Mouse (Mus musculus) adrenal gland, adult 2 months (tissue): Measurements from ENCODE around the gene Rps6ka2. TPM values are rescaled to one million over a fixed set of nuclear protein-coding genes. Genes with fewer than 3 reads are reported as not detected.

ENCODE experiments used
- DNase-seq: peaks from one replicate; pipeline ENCODE4 v3.0.0; 2021
- polyA plus RNA-seq: library from polyadenylated mRNA; depleted of rRNA; stranded (reverse); fragments of >200 nt; gene quantifications from 2 replicates; pipeline ENCODE4 v1.2.3, GENCODE M21; 2012
- total RNA-seq, 2 experiments: library from RNA; stranded (reverse); gene quantifications; 2 replicates each; pipeline ENCODE4 v1.2.3; 2021

The Rps6ka2 gene
- total and polyA plus RNA-seq, 3 experiments = 7.6 to 18.2 (median 10.6) TPM

DNA sequence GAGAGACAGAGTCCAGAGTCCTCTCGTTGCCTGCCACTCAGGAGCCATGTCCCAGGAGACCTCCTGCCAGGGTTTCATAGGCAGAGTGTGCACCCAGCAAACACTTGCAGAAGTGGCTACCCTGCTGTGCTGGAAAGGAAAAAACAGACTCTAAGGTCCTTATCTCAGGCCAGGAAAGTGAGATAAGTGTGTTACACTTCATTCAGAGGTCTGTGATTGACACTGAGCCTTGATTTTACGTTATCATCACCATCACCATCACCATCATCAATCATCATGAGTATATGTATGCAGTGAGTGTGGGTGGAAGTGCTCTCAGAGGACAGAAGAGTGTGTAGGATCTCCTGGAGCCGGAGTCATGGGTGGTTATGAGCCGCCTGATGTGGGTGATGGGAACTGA lies 51.4 kb downstream of the Rps6ka2 start:
- no peak for DNase-seq

- no peak for DNase-seq
Measured at GRCm38 (mm10) chr17:7222198-7222597, 52.3 kb downstream of the Rps6ka2 start.

GRCm38 (mm10) chr17:7228545-7228944 lies 58.6 kb downstream of the Rps6ka2 start:
- DNase-seq = no peak

- DNase-seq = no peak
Measured at GRCm38 (mm10) chr17:7231312-7231711, 61.4 kb downstream of the Rps6ka2 start.

DNA sequence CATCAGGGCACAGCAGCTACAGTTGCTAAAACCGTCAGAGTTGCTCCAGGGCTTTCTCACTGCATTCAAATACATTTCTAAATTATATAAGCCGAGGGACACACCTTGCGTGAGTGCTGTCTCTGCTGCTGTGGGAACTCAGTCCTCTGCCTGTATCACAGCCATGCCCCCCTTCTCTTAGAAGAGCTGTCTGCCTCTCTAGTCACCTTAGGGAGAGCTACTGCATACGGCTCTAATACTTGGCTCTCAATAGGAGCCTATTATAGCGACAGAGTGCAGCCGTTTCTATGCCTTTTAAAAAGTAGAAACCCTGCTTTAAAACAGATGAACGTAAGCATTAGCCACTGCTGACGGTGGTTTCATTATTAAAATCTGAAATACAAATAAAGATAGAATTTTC lies 61.9 kb downstream of the Rps6ka2 start:
- no peak for DNase-seq

- no peak for DNase-seq
Measured at GRCm38 (mm10) chr17:7232400-7232799, 62.5 kb downstream of the Rps6ka2 start.

DNA sequence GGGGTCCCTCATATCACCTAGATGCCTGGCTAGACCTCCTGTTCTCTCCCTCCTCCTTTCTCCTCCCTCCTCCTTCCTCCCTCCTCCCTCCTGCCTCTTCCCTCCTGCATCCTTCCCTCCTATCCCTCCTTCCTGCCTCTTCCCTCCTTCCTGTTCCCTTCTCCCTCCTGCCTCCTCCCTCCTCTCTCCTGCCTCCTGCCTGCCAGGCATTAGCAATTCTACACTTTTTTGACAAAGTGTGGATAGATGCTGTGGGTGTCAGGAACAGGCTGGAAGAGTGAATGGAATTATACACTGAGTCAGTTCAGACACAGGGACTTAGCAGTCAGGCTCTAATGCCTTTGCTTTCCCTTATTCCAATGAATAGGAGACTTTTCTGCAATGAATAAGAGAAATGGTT lies 63.3 kb downstream of the Rps6ka2 start:
- no peak for DNase-seq

GRCm38 (mm10) chr17:7237706-7238105 lies 67.8 kb downstream of the Rps6ka2 start:
- no peak for DNase-seq

GRCm38 (mm10) chr17:7238766-7239165 lies 68.9 kb downstream of the Rps6ka2 start:
- no peak for DNase-seq

GRCm38 (mm10) chr17:7240526-7240925 lies 70.6 kb downstream of the Rps6ka2 start:
- DNase-seq = no peak

DNA sequence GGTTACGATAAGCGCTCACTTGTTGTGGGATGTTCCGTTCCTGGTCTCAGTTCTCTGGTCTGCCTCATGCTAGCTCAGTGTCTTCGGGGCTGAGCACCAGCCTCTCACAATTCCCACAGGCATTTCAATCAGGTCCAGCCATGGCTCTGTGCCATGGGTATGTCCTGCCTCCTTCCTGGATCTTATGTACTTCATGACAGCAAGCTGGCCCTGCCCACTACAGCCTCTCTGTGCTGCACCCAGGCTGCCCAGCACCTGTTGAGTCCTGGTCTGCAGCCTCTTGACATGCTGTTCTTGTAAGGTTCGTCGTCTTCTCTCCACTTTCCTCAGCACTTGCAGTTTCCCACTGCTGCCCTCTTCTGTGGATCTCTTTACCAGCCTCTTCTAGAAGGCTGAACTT lies 75.2 kb downstream of the Rps6ka2 start:
- DNase-seq = no peak

GRCm38 (mm10) chr17:7246893-7247556 lies 77.1 kb downstream of the Rps6ka2 start:
- no peak for DNase-seq

DNA sequence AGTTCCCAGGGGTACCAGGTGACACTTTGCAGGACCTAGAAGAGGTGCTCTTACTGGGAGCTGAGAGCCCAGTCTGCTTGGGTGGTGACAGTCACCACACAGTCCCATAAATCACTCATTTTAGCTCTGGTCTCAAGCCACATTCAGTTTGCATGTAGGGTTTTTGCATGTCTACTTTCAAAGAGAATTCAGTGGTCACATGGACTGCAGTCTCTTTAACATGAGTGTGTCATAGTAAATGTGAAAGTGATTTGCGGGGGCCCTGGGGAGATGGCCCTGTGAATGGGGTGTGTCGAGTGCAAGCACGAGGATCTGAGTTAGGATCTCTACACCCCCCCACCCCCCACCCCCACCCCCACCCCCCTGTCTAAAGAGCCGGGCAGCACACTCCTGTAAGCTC lies 80.5 kb downstream of the Rps6ka2 start:
- no peak for DNase-seq

GRCm38 (mm10) chr17:7257208-7257607 lies 87.3 kb downstream of the Rps6ka2 start:
- DNase-seq = no peak

DNA sequence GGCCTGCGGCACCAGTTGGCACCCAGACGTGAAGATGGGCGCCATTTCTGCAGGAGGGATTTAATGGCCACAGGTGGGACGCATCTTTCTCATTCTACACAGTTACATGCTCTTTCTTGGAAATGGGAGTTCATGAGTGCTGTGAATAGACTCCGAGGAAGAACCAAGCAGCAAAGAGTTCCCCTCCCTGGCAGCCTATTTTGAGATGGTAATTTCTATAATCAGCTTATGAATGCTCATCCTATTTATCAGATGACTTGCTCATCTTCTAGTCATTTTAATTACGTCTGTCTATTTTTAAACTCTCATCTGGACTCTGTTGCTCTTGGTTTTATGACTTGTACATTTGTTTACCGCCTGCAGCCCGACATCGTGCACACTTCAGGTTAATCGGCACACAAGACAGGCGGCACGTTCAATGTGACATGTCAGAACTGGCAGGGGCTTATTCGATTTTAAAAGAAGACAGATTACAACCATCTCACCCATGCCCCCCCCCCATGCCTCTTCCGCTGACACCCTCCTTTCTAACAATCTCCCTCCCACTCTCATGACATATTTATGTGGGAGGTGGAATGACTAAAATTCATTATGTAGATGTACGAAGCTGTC lies 88.9 kb downstream of the Rps6ka2 start:
- DNase-seq = no peak

- DNase-seq = no peak
Measured at GRCm38 (mm10) chr17:7260360-7260759, 90.4 kb downstream of the Rps6ka2 start.

GRCm38 (mm10) chr17:7262056-7262455 lies 92.1 kb downstream of the Rps6ka2 start:
- no peak for DNase-seq

GRCm38 (mm10) chr17:7262620-7263019 lies 92.7 kb downstream of the Rps6ka2 start:
- DNase-seq = no peak

- DNase-seq = no peak
Measured at GRCm38 (mm10) chr17:7264610-7265009, 94.7 kb downstream of the Rps6ka2 start.

DNA sequence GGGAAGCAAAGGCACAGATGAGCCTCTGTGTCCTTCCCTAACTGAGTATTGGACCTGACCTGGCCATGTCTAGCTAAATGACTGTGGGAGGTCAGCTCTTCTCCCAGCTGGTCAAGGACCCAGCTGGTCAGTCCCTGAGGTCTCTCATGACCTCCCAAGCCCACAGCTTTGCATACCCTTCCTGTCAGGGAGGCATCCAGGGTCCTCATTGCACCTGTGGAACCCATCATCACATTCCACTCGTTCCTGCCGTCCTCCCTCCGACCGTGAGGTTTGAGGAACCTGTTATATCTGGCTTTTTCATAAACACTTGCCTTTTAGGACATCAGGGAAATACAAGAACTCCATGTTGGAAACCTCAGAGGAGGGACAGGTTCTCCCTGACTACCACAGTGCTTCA lies 95.4 kb downstream of the Rps6ka2 start:
- no peak for DNase-seq

DNA sequence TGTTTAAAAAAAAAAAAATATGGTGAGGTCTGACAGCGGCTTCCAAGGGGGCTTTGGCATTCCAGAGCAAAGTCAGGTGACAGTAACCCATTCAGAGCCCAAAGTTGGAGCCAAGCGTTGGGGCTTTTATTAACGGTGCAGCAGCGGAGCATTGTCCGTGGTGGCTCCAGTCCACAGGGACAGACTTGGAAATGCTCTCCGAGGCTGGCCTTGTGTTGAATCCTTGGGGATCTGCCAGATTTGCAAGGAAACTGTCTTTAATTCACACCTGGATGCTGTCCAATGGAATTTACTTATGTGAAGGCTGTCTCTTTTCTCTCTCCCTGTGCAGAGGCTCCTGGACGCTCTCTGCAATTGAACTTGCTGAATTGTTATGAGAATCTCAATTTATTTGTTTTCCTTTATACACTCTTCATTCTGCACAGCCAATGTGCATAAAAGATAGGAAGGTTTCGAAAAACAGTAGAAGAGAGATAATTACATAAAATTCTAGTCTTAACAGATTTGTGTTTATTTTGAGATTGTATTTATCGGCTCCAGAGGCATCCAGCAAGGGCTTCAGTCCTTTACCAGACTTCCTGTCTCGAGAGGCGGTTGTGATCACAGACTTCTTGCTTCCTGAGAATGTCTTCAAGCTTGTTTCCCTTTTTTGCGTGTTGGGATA lies 95.9 kb downstream of the Rps6ka2 start:
- peak; percentile 23 for DNase-seq

DNA sequence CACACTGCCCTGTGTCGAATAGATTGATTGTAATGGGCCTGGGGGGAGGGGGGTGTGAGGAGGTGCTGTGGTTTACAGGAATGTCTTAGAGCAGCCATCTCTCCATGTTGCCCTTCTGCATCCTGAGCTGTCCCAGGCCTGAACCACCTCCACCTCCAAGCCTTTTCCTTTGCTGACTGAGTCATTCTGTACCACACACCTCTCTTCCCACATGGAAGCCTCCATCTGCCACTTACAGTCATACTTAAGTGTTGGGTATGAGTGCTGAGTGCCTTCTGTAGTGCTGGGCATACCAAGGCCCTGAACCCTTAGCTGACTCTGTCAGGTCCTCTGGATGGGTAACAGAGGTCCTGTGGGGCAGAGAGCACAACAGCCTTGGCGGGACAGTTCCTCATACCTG lies 97.9 kb downstream of the Rps6ka2 start:
- DNase-seq = no peak

DNA sequence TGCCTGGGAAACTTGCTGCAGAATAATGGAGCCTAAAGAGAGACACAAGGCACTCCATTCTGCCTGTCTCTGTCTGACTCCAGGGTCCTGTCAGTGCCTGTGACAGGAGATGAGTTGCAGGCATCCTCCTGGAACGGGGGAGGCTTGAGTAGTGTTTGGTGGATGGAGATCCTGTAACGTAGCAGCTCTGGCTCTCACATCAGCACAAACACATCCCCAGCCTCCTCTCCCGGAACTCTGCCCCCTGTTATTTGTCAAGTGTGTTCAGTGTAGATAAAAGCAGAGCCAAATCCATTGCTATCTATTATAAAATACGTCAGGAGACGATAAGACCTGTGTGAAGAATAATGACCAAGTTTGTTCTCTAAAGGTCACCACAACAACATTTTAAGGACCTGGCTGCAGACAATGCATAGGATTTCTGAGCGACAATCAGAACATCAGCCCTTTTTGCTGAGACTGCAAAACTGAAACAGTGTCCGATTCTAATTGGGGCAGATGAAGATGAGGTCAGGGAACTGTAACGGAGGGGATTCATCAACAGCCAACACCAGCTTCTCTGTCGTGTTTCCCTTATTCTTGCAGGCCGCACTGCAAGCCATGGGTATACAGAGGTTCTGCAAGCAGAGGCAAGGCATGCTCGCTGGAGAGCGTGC lies 99.4 kb downstream of the Rps6ka2 start:
- no peak for DNase-seq
